Mouse (Mus musculus) neural tube, embryonic 14.5 days (tissue): ENCODE measurements around the gene 5730596B20Rik. TPM values are rescaled to one million over a fixed set of nuclear protein-coding genes. Genes with fewer than 3 reads are reported as not detected.
A peak's percentile ranks its signal among the peaks of the same experiment; 100 is the strongest.

Experiments
- ATAC-seq: fragments of 200-750 bp; cut with Nextera tagmentation; 2 replicates; pipeline ENCODE4 v1.8.0; 2017; ENCODE audit warnings: low read depth, mild to moderate bottlenecking, moderate TSS enrichment, moderate library complexity
- H3K27ac ChIP-seq: fragments of 300-500 bp; sonication (generic); 2 replicates; pipeline ENCODE4 v1.5.1; 2014; ENCODE audit warnings: low read depth, mild to moderate bottlenecking, control low read depth, low read length, moderate library complexity, mixed read lengths
- H3K27me3 ChIP-seq: fragments of 300-500 bp; sonication (generic); 2 replicates; pipeline ENCODE4 v1.6.1; 2014; ENCODE audit warnings: low read length; ENCODE audit not compliant: control insufficient read depth, insufficient read depth
- H3K36me3 ChIP-seq: fragments of 300-500 bp; sonication (generic); 2 replicates; pipeline ENCODE4 v1.6.1; 2014; ENCODE audit warnings: low read length, mixed read lengths; ENCODE audit not compliant: control insufficient read depth, insufficient read depth
- H3K4me1 ChIP-seq: fragments of 300-500 bp; sonication (generic); 2 replicates; pipeline ENCODE4 v1.6.1; 2014; ENCODE audit warnings: low read length; ENCODE audit not compliant: control insufficient read depth, insufficient read depth
- H3K4me2 ChIP-seq: fragments of 300-500 bp; sonication (generic); 2 replicates; pipeline ENCODE4 v1.6.1; 2014; ENCODE audit warnings: mild to moderate bottlenecking, low read depth, low read length, control low read depth
- H3K4me3 ChIP-seq: fragments of 300-500 bp; sonication (generic); 2 replicates; pipeline ENCODE4 v1.5.1; 2014; ENCODE audit warnings: low read depth, low read length, control low read depth, mixed read lengths
- H3K9ac ChIP-seq: fragments of 300-500 bp; sonication (generic); replicated peaks from 2 replicates; pipeline ENCODE4 v1.6.1; 2014; ENCODE audit warnings: low read depth, mild to moderate bottlenecking, control low read depth, low read length, mixed read lengths
- H3K9me3 ChIP-seq: fragments of 300-500 bp; sonication (generic); 2 replicates; pipeline ENCODE4 v1.6.1; 2016; ENCODE audit warnings: low read length; ENCODE audit not compliant: control insufficient read depth
- WGBS: fragments of 180-500 bp; shearing (Covaris S2); extraction: QIAGEN DNeasy Blood & Tissue Kit; methylation state at CpG from one replicate; pipeline ENCODE4 v1.1.7; 2014; 5-methylcytosine and 5-hydroxymethylcytosine counted together
- polyA plus RNA-seq: library from polyadenylated mRNA; unstranded; fragments of >200 nt; fragmentation: Nextera tagmentation; extraction: Ambion mirVana; gene quantifications from 2 replicates; pipeline ENCODE4 v1.2.1, GENCODE M21; 2014

Gene 5730596B20Rik
- polyA plus RNA-seq, 1 experiment from 2014 or later, result 2.2 TPM

DNA sequence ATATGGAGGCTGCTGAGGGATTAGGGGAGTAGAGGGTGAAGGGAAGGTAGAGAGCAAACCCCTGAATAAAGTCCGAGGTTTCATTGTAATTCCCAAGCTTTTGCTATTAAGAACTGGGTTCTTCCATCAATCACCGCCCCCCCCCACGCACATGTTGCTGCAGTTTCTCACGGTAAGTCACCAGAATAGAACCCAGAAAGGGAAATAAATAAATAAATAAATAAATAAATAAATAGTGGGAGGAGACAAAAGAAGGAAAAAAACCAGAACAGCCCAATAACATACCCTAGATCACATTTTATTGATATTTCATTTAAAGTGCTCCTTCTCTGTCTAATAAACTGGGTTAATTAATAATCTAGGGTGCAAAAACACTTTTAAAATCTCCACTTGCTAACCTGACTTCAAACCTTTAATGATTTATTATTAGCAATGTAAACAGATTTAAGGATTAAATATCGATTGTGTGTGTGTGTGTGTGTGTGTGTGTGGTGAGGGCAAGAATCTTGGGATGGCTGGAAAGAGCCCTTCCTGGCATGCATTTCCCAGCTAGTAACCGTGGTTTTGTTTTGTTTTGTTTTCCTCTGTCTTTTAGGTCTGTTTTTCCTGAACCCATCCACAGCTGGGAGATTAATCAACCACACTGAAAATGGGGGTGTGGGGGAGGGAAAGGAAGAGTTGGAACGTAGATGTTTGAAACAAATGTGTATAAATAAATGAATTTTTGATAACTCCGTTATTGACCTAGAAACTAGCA, 15.8 kb upstream of the 5730596B20Rik start:
- no peak for ATAC-seq
- Histone ChIP-seq H3K27ac (peak overlapping the region; percentile 89), H3K9ac (peak overlapping the region; percentile 88; the same call in 1 of the 2 replicates), H3K27me3 (no peaks in the 10 kb centered on the region), H3K4me3 (peak overlapping the region; percentile 81), H3K9me3 (no peaks in the 10 kb centered on the region), H3K36me3 (no peaks in the 10 kb centered on the region), H3K4me1 (peaks cover 65% of the 10 kb centered on the region), H3K4me2 (peak overlapping the region; percentile 60)
- 4% methylated on average over 8 of the region's 8 CpGs for WGBS

GRCm38 (mm10) chr6:52162093-52162380, 15.3 kb upstream of the 5730596B20Rik start:
- no peaks in the 10 kb centered on the region for H3K36me3 ChIP-seq
- ATAC-seq, result no peak
- H3K27ac ChIP-seq, result peak overlapping the region; percentile 56
- WGBS, result 7% methylated on average over 1 of the region's 1 CpGs
- no peak overlapping the region for H3K9ac ChIP-seq
- peak overlapping the region; percentile 60; the same call in 1 of the 2 replicates for H3K4me2 ChIP-seq
- H3K4me1 ChIP-seq, result peaks cover 70% of the 10 kb centered on the region
- no peaks in the 10 kb centered on the region for H3K9me3 ChIP-seq
- no peaks in the 10 kb centered on the region for H3K27me3 ChIP-seq
- H3K4me3 ChIP-seq, result no peak overlapping the region

- Histone ChIP-seq H3K36me3 (no peaks in the 10 kb centered on the region), H3K9ac (peak overlapping the region; percentile 82), H3K27ac (peak overlapping the region; percentile 99), H3K4me2 (peak overlapping the region; percentile 81), H3K27me3 (no peaks in the 10 kb centered on the region), H3K4me1 (peaks cover 71% of the 10 kb centered on the region), H3K4me3 (peak overlapping the region; percentile 43), H3K9me3 (no peaks in the 10 kb centered on the region)
- no peak for ATAC-seq
- 5% methylated on average over 14 of the region's 14 CpGs for WGBS
These were observed 14.5 kb upstream of the 5730596B20Rik start for GRCm38 (mm10) chr6:52162611-52163365.

DNA sequence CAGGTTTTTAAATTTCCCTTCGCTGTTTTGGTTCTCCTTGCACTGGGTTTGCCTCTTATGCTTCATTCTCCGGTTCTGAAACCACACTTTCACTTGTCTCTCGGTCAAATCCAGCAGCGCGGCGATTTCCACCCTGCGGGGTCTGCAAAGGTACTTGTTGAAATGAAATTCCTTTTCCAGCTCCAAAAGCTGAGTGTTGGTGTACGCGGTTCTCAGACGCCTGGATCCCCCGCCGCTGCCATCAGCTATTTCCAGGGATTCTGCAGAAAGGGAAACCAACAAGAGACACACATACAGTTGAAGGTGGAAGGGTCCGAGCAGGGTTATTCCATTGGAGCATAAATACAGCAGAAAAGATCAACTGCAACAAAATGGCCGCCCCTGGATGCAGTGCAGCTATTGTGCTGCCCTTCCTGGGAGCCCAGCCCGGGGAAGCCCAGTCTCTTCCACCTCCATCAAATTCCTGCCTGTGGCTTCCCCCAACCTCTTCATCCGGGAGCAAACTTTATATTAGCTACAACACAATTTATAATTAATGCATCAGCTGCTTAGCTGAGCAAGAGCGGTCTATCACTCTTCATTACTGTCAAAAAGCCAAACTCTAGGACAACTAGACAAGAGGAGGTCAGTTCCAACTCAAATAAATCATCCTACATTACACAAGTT, 13.8 kb upstream of the 5730596B20Rik start:
- H3K4me2 ChIP-seq, result peak overlapping the region; percentile 81
- H3K27ac ChIP-seq, result peak overlapping the region; percentile 99
- H3K4me3 ChIP-seq, result peak overlapping the region; percentile 43
- H3K9ac ChIP-seq, result peak overlapping the region; percentile 82
- peaks cover 2% of the 10 kb centered on the region; the same call in 1 of the 2 replicates for H3K36me3 ChIP-seq
- 4% methylated on average over 17 of the region's 17 CpGs for WGBS
- peaks cover 78% of the 10 kb centered on the region for H3K4me1 ChIP-seq
- H3K9me3 ChIP-seq, result no peaks in the 10 kb centered on the region
- no peaks in the 10 kb centered on the region for H3K27me3 ChIP-seq
- ATAC-seq, result no peak

DNA sequence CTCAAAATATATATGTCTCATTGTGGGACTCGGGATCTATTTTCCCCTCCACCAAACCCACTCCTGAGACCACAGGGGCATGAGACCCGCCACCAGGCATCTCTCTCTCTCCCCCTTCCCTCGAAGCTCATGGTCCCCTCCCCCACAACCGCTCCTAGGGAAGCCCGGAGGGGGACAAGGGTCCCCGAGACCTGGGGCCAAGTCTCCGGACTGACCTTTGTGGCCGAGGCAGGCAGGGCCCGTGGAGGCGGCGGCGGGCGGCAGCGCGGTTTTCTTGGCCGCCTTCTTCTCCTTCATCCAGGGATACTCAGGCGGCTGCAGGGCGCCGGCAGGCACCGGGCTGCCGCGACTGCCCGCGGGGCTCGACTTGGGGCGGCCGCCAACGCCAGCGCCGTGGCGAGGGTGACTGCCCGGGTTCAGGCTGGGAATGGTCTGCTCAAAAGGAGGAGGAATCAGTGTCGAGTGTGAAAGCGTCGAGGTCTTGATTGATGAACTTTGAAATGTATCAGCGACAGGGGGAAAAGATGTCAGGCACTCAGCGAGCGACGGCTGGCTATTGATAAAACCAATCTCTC, 13.2 kb upstream of the 5730596B20Rik start:
- H3K9me3 ChIP-seq, result no peaks in the 10 kb centered on the region
- H3K9ac ChIP-seq, result peak overlapping the region; percentile 82
- peaks cover 3% of the 10 kb centered on the region; the same call in 1 of the 2 replicates for H3K36me3 ChIP-seq
- WGBS, result under 1% methylated on average over 39 of the region's 39 CpGs
- H3K4me1 ChIP-seq, result peaks cover 79% of the 10 kb centered on the region
- H3K27me3 ChIP-seq, result no peaks in the 10 kb centered on the region
- peak overlapping the region; percentile 43 for H3K4me3 ChIP-seq
- ATAC-seq, result no peak
- H3K27ac ChIP-seq, result peak overlapping the region; percentile 99
- H3K4me2 ChIP-seq, result peak overlapping the region; percentile 81

GRCm38 (mm10) chr6:52164626-52165440, 12.5 kb upstream of the 5730596B20Rik start, which contains the start of gene Hoxa2:
Hoxa2 (minus strand) TSS chr6:52164831.
- Histone ChIP-seq H3K27me3 (no peaks in the 10 kb centered on the region), H3K9ac (peak within 1 kb of the TSS; percentile 82), H3K27ac (peak within 1 kb of the TSS; percentile 99), H3K4me3 (peak within 1 kb of the TSS; percentile 43), H3K9me3 (no peaks in the 10 kb centered on the region), H3K4me1 (peaks cover 78% of the 10 kb centered on the region), H3K36me3 (peaks cover 4% of the 10 kb centered on the region; the same call in 1 of the 2 replicates), H3K4me2 (peak within 1 kb of the TSS; percentile 81)
- ATAC-seq, result peak; percentile 48
- WGBS, result 1% methylated on average over 25 of the region's 25 CpGs

DNA sequence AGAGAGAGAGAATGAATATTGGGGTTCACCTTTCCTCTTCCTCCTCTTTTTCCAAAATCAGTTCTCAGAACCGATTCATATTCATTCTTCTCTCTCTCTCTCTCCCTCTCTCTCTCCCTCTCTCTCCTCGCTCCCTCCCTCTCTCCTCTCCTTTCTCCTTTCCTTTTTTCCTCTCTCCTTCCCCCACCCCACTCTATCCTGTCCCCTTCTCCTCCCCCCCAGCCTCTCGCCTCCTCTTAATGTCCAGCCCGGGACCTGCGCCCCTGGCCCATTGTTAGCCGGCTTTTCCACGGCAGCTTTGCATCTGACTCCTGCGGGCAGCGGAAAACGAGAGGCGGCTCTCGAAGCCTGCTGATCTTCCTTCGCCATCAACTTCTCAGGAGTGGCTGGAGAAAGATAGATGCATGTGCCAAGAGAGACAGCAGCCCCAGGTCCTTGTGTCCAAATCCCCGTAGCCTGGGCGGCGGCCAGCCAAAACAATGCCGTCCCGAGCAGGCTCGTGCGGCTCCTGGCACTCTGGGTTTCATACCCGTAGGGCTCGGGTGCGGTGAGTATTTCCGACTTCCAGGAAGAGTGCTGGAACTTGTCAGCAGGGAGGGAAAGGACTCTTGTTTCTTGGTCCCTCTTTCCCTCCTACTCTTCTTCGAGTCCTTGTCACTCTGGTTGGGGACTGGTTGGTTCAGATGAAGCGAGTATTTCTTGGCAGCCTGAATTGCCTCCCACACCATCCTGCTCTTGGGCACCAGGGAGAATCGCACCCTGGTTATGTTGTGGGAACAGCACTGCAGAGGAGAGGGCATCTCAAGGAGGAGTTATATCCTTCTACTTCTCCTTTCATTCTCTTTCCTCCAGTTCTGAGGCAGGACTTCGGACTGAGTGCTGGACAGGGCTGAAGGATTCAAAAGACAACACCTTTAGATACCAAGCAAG, 11.6 kb upstream of the 5730596B20Rik start:
- H3K9me3 ChIP-seq, result no peaks in the 10 kb centered on the region
- peaks cover 78% of the 10 kb centered on the region for H3K4me1 ChIP-seq
- peaks cover 7% of the 10 kb centered on the region; the same call in 1 of the 2 replicates for H3K36me3 ChIP-seq
- peak overlapping the region; percentile 82 for H3K9ac ChIP-seq
- 2% methylated on average over 28 of the region's 28 CpGs for WGBS
- H3K4me3 ChIP-seq, result peak overlapping the region; percentile 43
- peak overlapping the region; percentile 81 for H3K4me2 ChIP-seq
- ATAC-seq, result no peak
- H3K27me3 ChIP-seq, result no peaks in the 10 kb centered on the region
- H3K27ac ChIP-seq, result peak overlapping the region; percentile 99
